Mouse (Mus musculus) embryonic facial prominence, embryonic 12.5 days (tissue): ENCODE data around the gene Rbm20. TPM values are rescaled to one million over a fixed set of nuclear protein-coding genes. Genes with fewer than 3 reads are reported as not detected.

Source experiments
- ATAC-seq: fragments of 200-750 bp; cut with Nextera tagmentation; 2 replicates; pipeline ENCODE4 v1.8.0; 2017; ENCODE audit not compliant: insufficient number of reproducible peaks, insufficient read depth, low FRiP score, low TSS enrichment
- H3K27ac ChIP-seq: fragments of 300-500 bp; sonication (generic); 2 replicates; pipeline ENCODE4 v1.5.1; 2016; ENCODE audit warnings: mild to moderate bottlenecking
- H3K27me3 ChIP-seq: fragments of 300-500 bp; sonication (generic); 2 replicates; pipeline ENCODE4 v1.6.1; 2016; ENCODE audit warnings: mild to moderate bottlenecking, moderate library complexity
- H3K36me3 ChIP-seq: fragments of 300-500 bp; sonication (generic); 2 replicates; pipeline ENCODE4 v1.6.1; 2016; ENCODE audit warnings: mild to moderate bottlenecking
- H3K4me1 ChIP-seq: fragments of 300-500 bp; sonication (generic); 2 replicates; pipeline ENCODE4 v1.6.1; 2016
- H3K4me2 ChIP-seq: fragments of 300-500 bp; sonication (generic); replicated peaks from 2 replicates; pipeline ENCODE4 v1.6.1; 2016; ENCODE audit warnings: mild to moderate bottlenecking, moderate library complexity
- H3K4me3 ChIP-seq: fragments of 300-500 bp; sonication (generic); 2 replicates; pipeline ENCODE4 v1.5.1; 2016; ENCODE audit warnings: mild to moderate bottlenecking
- H3K9ac ChIP-seq: fragments of 300-500 bp; sonication (generic); 2 replicates; pipeline ENCODE4 v1.6.1; 2016; ENCODE audit warnings: mild to moderate bottlenecking, moderate library complexity
- H3K9me3 ChIP-seq: fragments of 300-500 bp; sonication (generic); 2 replicates; pipeline ENCODE4 v1.6.1; 2016; ENCODE audit warnings: mild to moderate bottlenecking, moderate library complexity
- WGBS: fragments of 180-500 bp; shearing (Covaris S2); methylation state at CpG from one replicate; pipeline ENCODE4 v1.1.7; 2016; 5-methylcytosine and 5-hydroxymethylcytosine counted together
- polyA plus RNA-seq: library from polyadenylated mRNA; unstranded; fragments of >200 nt; fragmentation: Nextera tagmentation; extraction: Ambion mirVana; gene quantifications from 2 replicates; pipeline ENCODE4 v1.2.1, GENCODE M21; 2016

Rbm20 gene
- polyA plus RNA-seq, 1 experiment from 2014 or later = 2.7 TPM

DNA sequence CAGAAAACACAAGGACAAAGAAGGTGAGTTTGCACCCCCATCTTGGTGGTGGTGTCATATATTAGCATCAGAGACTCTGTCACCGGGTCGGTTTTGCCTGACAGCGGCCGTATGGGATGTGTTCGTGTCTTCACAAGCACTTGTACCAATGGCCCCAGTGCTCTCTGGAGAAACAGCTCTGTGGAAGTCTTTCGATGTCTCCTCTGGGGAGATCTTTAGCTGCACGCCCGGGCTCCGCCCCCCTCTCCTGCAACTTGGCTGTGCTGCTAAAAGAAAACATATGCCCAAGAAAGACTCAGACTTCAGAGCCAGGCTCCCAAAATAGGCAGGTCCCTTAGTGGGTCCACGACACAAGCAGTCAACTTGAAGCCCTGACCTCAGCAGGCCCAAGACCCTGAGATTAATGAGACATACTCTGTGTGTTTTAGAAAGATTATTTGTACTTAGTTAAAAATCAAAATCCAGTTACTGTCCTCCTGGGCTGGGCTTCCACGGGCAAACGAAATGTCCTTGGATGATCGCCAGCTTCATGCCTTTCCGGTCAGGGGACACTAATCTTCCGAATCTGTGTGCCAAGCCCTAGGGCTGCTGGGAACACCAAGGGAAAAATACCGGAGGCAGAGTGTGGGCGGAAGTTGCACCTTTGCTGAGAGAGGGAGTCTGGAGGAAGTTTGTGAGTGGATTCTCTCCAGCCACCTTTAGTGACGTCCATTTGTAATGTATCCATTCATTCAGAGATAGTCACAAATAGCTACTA is 173.2 kb downstream of the Rbm20 start:
- Histone ChIP-seq H3K4me2 (peak overlapping the region; percentile 26; the same call in 1 of the 2 replicates), H3K4me1 (peaks cover 40% of the 10 kb centered on the region)

DNA sequence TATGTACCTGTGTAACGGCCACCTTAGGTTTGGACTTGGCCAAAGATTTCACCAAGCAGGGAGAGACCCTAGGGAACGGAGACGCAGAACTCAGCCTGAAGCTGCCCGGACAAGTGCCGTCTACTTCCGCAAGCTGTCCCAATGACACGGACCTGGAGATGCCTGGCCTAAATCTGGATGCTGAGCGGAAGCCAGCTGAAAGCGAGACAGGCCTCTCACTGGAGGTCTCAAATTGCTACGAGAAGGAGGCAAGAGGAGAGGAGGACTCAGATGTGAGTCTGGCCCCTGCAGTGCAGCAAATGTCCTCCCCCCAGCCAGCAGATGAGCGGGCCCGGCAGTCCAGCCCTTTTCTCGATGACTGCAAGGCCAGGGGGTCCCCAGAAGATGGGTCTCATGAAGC is 174.2 kb downstream of the Rbm20 start:
- ATAC-seq = no peak
- H3K4me2 ChIP-seq = no peak overlapping the region
- WGBS = 70% methylated on average over 13 of the region's 13 CpGs
- H3K9me3 ChIP-seq = no peaks in the 10 kb centered on the region
- H3K27ac ChIP-seq = peak overlapping the region; percentile 73
- H3K27me3 ChIP-seq = no peaks in the 10 kb centered on the region
- no peak overlapping the region for H3K9ac ChIP-seq
- H3K4me3 ChIP-seq = no peak overlapping the region
- peaks cover 40% of the 10 kb centered on the region for H3K4me1 ChIP-seq
- H3K36me3 ChIP-seq = no peaks in the 10 kb centered on the region

More for the DNA sequence above, 173.2 kb downstream of the Rbm20 start:
- WGBS = 32% methylated on average over 18 of the region's 18 CpGs
- no peaks in the 10 kb centered on the region for H3K36me3 ChIP-seq
- H3K27ac ChIP-seq = peak overlapping the region; percentile 88
- H3K27me3 ChIP-seq = no peaks in the 10 kb centered on the region
- ATAC-seq = peak; percentile 12; the same call in 1 of the 2 replicates
- H3K4me3 ChIP-seq = no peak overlapping the region
- no peak overlapping the region for H3K9ac ChIP-seq
- no peaks in the 10 kb centered on the region for H3K9me3 ChIP-seq

DNA sequence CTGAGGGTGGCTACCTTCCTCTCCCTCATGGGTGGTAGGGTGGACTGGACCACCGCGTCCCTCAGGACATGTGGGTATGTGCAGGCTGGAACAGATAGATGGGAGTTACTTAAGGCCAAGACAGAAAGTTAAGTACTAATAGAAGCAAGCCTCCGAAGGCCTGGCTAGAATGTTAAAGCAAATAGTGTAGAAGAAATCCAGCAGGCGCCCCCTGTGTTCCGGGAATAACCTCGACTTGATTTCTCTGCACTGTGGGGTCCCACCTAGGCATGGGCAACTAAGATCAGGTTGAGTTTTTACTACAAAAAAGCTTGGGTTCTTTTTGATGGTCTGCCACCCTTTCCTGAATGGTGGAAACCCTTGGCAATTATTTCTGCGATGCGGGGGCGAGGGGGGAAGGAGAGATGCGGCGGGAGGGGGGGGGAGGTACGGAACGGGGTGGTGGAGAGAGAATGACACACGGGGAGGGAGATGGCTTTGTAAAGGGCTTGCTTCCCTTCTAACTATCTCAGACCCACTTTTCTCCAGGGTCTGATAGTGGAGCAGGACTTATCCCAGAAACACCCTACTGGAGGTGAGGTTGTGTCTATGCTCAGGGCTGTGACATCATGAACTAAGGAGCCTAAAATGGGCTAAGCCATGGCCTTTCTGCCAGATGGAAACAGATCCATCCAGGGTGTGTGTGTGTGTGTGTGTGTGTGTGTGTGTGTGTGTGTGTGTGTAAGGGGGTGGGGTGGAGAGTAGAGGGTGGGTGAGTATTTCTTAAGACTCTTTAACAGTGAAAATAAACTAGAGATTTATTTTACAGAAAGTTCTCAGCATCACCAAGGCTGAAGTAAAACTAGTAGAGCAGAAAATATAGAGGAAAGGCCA is 175.0 kb downstream of the Rbm20 start:
- Histone ChIP-seq H3K9me3 (no peaks in the 10 kb centered on the region), H3K36me3 (no peaks in the 10 kb centered on the region), H3K4me1 (peaks cover 40% of the 10 kb centered on the region), H3K4me2 (no peak overlapping the region; the same call in 1 of the 2 replicates), H3K9ac (no peak overlapping the region), H3K27ac (peak overlapping the region; percentile 73), H3K27me3 (no peaks in the 10 kb centered on the region), H3K4me3 (no peak overlapping the region)
- ATAC-seq = 0 out of 2 replicates have a peak, but pooled peaks have one; percentile 4
- 82% methylated on average over 14 of the region's 14 CpGs for WGBS

GRCm38 (mm10) chr19:53852699-53853451 is 175.8 kb downstream of the Rbm20 start:
- H3K9ac ChIP-seq = no peak overlapping the region
- no peaks in the 10 kb centered on the region for H3K27me3 ChIP-seq
- WGBS = 49% methylated on average over 15 of the region's 15 CpGs
- H3K27ac ChIP-seq = peak overlapping the region; percentile 73
- H3K4me1 ChIP-seq = peaks cover 44% of the 10 kb centered on the region
- no peak overlapping the region; the same call in 1 of the 2 replicates for H3K4me2 ChIP-seq
- no peaks in the 10 kb centered on the region for H3K9me3 ChIP-seq
- H3K4me3 ChIP-seq = no peak overlapping the region
- H3K36me3 ChIP-seq = no peaks in the 10 kb centered on the region
- peak; percentile 59; the same call in 1 of the 2 replicates for ATAC-seq

GRCm38 (mm10) chr19:53854978-53855377 is 177.9 kb downstream of the Rbm20 start:
- WGBS = 64% methylated on average over 4 of the region's 4 CpGs
- no peaks in the 10 kb centered on the region for H3K9me3 ChIP-seq
- H3K27me3 ChIP-seq = no peaks in the 10 kb centered on the region
- no peak overlapping the region for H3K4me2 ChIP-seq
- no peak for ATAC-seq
- H3K27ac ChIP-seq = no peak overlapping the region
- peaks cover 52% of the 10 kb centered on the region for H3K4me1 ChIP-seq
- H3K4me3 ChIP-seq = no peak overlapping the region
- H3K9ac ChIP-seq = no peak overlapping the region
- H3K36me3 ChIP-seq = no peaks in the 10 kb centered on the region

DNA sequence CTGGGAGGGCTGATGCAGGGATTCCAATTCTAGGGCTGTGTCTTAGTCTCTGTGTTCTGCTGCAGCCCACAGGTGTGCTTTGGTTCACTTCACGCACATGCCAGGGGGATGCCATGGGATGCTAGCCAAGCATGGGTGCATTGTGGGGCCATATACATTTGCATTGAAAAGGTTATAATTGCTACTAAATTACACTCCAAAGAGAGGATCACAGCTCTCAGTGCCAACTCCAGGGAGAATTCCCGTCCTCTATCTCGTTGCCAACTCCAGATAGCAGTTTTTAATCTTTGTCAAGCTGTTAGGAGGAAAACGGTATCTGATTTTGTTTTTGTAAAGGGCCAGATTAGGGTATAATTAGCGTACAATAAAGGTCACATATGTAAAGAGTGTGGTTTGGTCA is 178.7 kb downstream of the Rbm20 start:
- H3K27ac ChIP-seq = no peak overlapping the region
- no peak overlapping the region for H3K4me3 ChIP-seq
- H3K27me3 ChIP-seq = no peaks in the 10 kb centered on the region
- peaks cover 44% of the 10 kb centered on the region for H3K4me1 ChIP-seq
- H3K36me3 ChIP-seq = no peaks in the 10 kb centered on the region
- no peak overlapping the region for H3K4me2 ChIP-seq
- 83% methylated on average over 5 of the region's 5 CpGs for WGBS
- H3K9ac ChIP-seq = no peak overlapping the region
- ATAC-seq = no peak
- no peaks in the 10 kb centered on the region for H3K9me3 ChIP-seq

- no peak for ATAC-seq
- peaks cover 35% of the 10 kb centered on the region for H3K4me1 ChIP-seq
- no peaks in the 10 kb centered on the region for H3K27me3 ChIP-seq
- H3K9me3 ChIP-seq = no peaks in the 10 kb centered on the region
- no peak overlapping the region for H3K27ac ChIP-seq
- H3K4me2 ChIP-seq = no peak overlapping the region
- WGBS = 75% methylated on average over 9 of the region's 9 CpGs
- H3K4me3 ChIP-seq = no peak overlapping the region
- no peak overlapping the region for H3K9ac ChIP-seq
- no peaks in the 10 kb centered on the region for H3K36me3 ChIP-seq
These were observed 179.7 kb downstream of the Rbm20 start for GRCm38 (mm10) chr19:53856794-53857193.

- Histone ChIP-seq H3K9me3 (no peaks in the 10 kb centered on the region), H3K27ac (0 out of 2 replicates have a peak overlapping the region, but pooled peaks have one; percentile 1), H3K4me3 (no peak overlapping the region), H3K36me3 (no peaks in the 10 kb centered on the region), H3K27me3 (no peaks in the 10 kb centered on the region), H3K9ac (no peak overlapping the region), H3K4me1 (peaks cover 29% of the 10 kb centered on the region), H3K4me2 (no peak overlapping the region)
- WGBS = 68% methylated on average over 6 of the region's 6 CpGs
- ATAC-seq = no peak
These were observed 180.9 kb downstream of the Rbm20 start for GRCm38 (mm10) chr19:53857962-53858361.

GRCm38 (mm10) chr19:53859149-53859548 is 182.0 kb downstream of the Rbm20 start:
- H3K4me2 ChIP-seq = 0 out of 2 replicates have a peak overlapping the region, but pooled peaks have one; percentile 3
- peak; percentile 53; the same call in 1 of the 2 replicates for ATAC-seq

DNA sequence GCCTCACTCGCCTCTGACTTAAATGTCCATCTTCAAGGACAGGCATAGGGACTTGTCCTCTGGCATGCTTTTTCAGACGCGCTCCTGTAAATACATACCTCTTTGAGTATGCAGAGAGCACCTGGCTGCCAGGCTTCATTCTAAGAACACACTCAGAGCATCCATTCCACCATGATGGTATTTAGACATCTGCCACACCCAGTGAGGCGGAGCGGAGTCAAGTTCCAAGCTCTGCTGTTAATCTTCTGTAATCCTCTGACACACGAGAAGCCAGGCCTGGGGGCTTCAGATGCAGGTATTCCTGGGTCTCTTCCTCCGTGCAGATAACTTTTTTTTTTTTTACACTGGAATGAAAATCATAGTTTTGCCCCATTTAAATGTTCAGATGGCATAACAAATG is 182.5 kb downstream of the Rbm20 start:
- no peak overlapping the region for H3K9ac ChIP-seq
- 32% methylated on average over 7 of the region's 7 CpGs for WGBS
- peaks cover 22% of the 10 kb centered on the region for H3K4me1 ChIP-seq
- no peaks in the 10 kb centered on the region for H3K36me3 ChIP-seq
- no peaks in the 10 kb centered on the region for H3K9me3 ChIP-seq
- ATAC-seq = no peak
- H3K4me3 ChIP-seq = no peak overlapping the region
- H3K4me2 ChIP-seq = 0 out of 2 replicates have a peak overlapping the region, but pooled peaks have one; percentile 3
- H3K27ac ChIP-seq = peak overlapping the region; percentile 67
- H3K27me3 ChIP-seq = no peaks in the 10 kb centered on the region

More at GRCm38 (mm10) chr19:53859149-53859548, 182.0 kb downstream of the Rbm20 start:
- Histone ChIP-seq H3K4me1 (peaks cover 22% of the 10 kb centered on the region), H3K4me3 (no peak overlapping the region), H3K27ac (peak overlapping the region; percentile 67), H3K27me3 (no peaks in the 10 kb centered on the region), H3K9me3 (no peaks in the 10 kb centered on the region), H3K36me3 (no peaks in the 10 kb centered on the region), H3K9ac (no peak overlapping the region)
- 37% methylated on average over 9 of the region's 9 CpGs for WGBS

- 74% methylated on average over 7 of the region's 7 CpGs for WGBS
- H3K9me3 ChIP-seq = no peaks in the 10 kb centered on the region
- no peak overlapping the region for H3K4me2 ChIP-seq
- ATAC-seq = no peak
- H3K4me1 ChIP-seq = peaks cover 22% of the 10 kb centered on the region
- H3K27me3 ChIP-seq = no peaks in the 10 kb centered on the region
- H3K36me3 ChIP-seq = no peaks in the 10 kb centered on the region
- H3K4me3 ChIP-seq = no peak overlapping the region
- no peak overlapping the region for H3K27ac ChIP-seq
- no peak overlapping the region for H3K9ac ChIP-seq
These were observed 184.2 kb downstream of the Rbm20 start for GRCm38 (mm10) chr19:53861346-53861745.
